Mouse (Mus musculus) thymus, postnatal 0 days (tissue): ENCODE measurements around the gene Btbd35f19. TPM values are rescaled to one million over a fixed set of nuclear protein-coding genes. Genes with fewer than 3 reads are reported as not detected.
"Not testable (repeated sequence)": the region's sequence is repeated elsewhere in the genome, so short reads cannot be mapped to it uniquely, and the experiment has no call there.

Experiments used
- DNase-seq: peaks from one replicate; pipeline ENCODE4 v3.0.0-alpha.2; 2015; ENCODE audit warnings: low spot score
- polyA plus RNA-seq: library from polyadenylated mRNA; unstranded; fragments of >200 nt; fragmentation: Nextera tagmentation; extraction: Ambion mirVana; gene quantifications from 2 replicates; pipeline ENCODE4 v1.2.1, GENCODE M21; 2015

The Btbd35f19 gene
- polyA plus RNA-seq: not detected in 2 replicates

GRCm38 (mm10) chrX:31383818-31384217 is at the start of gene Btbd35f19:
Gene Btbd35f19, minus strand, starts transcription at chrX:31383918.
- DNase-seq: not testable (repeated sequence)

GRCm38 (mm10) chrX:31341924-31342323 is 41.8 kb downstream of the Btbd35f19 start:
- not testable (repeated sequence) for DNase-seq

- DNase-seq: not testable (repeated sequence)
Measured at GRCm38 (mm10) chrX:31336154-31336553, 47.6 kb downstream of the Btbd35f19 start, which contains the start of gene Btbd35f26. Gene Btbd35f26, plus strand, starts transcription at chrX:31336454.

Other genes starting within 250 kb of the Btbd35f19 start
- gene Spin2f, start 130.0 kb downstream of the Btbd35f19 start, polyA plus RNA-seq: not detected in 2 replicates
- gene Btbd35f26, start 47.5 kb downstream of the Btbd35f19 start, polyA plus RNA-seq: not detected in 2 replicates
- not detected in 2 replicates for gene Gm21883, start 190.4 kb upstream of the Btbd35f19 start, polyA plus RNA-seq
- not detected in 2 replicates for gene Spin2e, start 235.0 kb upstream of the Btbd35f19 start, polyA plus RNA-seq